Mouse (Mus musculus): ENCODE data around the gene Ezr.

DNA sequence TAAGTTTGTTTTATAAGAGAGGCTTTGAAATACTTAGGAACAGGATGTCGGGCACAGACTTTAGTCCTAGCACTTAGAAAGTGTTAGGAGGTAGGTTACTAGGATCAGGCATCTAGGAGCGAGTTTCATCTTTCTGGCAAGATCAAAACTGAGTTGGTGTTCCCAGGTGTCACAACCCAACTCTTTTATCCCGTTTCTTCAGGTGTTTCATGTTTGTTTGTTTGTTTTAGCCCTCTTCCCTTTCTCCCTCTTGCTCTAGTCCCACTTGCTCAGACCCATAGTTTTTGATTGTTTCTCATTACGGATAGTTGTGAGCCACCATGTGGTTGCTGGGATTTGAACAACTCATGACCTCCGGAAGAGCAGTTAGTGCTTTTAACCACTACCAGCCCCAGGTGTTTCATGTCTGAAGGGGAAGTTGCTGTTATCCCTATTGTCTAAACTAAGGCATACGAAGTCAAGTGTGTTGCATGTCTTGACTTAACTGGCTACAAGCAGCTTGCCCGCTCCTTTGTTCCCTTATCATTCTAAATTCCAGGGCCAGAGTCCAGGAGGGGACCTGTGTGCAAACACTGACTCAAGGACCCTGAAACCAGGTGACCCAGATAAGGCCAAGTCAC lies 46.1 kb upstream of the Ezr start:
- TF ChIP-seq GATA1 (IDR thresholded peaks at IDR 0.05; ENCODE audit: low read length) (no peak), TAL1 (IDR thresholded peaks at IDR 0.05; ENCODE audit: low read length) (no peak)
